Mouse (Mus musculus): ENCODE results near the gene Herc1.

DNA sequence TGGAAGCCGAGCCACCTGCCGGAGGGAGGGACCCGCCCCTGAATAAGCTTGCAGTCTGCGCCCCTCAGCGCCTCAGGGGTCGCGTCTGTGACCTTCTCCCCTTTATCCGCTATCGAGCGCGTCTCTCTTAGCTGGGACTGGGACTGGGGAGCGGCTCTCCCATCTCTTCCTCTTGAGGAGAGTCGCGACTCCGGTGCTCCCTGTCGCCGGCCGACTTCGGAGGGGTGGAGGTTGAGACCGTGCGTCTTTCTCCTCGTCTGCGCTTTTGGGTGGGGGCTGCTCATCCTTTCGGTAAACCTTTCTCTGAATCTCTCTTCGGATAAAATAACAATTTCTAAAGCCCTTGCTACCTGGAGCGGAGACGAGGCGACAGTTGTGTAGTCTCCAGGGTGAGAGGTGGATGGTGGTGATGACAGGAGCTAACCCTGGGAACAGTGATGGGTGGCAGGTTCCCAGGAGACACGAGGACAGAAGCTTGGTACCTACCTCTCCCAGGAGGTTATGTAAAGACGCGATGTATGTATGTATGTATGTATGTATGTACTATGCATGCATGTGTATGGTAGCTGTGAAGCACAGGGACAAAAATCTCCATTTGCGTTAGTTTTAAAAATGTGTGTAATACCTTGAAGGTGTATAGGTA, 659 bp downstream of the Herc1 start:
- TF ChIP-seq CTCF (IDR thresholded peaks at IDR 0.05; ENCODE audit: borderline replicate concordance, insufficient read depth, low read depth, low read length), result no peak
- TF ChIP-seq POLR2A (IDR thresholded peaks at IDR 0.05; ENCODE audit: borderline replicate concordance, insufficient read depth, low read length), result no peak

Data from cerebellum, adult 2 months (tissue).